Mouse (Mus musculus): Measurements from ENCODE around the gene Rarb. TPM values are rescaled to one million over a fixed set of nuclear protein-coding genes. Genes with fewer than 3 reads are reported as not detected.

The Rarb gene
- polyA plus RNA-seq, 1 experiment from 2014 or later: 31.2 TPM

GRCm38 (mm10) chr14:16479521-16479920, 339.4 kb downstream of the Rarb start:
- H3K27ac ChIP-seq (ENCODE audit: low read length): no peak overlapping the region
- no peaks in the 10 kb centered on the region for H3K9me3 ChIP-seq (ENCODE audit: low read length)
- H3K4me3 ChIP-seq (ENCODE audit: low read length): no peak overlapping the region
- no peak overlapping the region for H3K9ac ChIP-seq (replicated peaks; ENCODE audit: low read length)
- H3K4me1 ChIP-seq (ENCODE audit: insufficient read depth, low read length): peaks cover 18% of the 10 kb centered on the region
- 79% methylated on average over 2 of the region's 2 CpGs for WGBS
- H3K36me3 ChIP-seq (ENCODE audit: insufficient read depth, low read length): no peaks in the 10 kb centered on the region
- H3K4me2 ChIP-seq (replicated peaks; ENCODE audit: low read depth, low read length): no peak overlapping the region
- H3K27me3 ChIP-seq (ENCODE audit: insufficient read depth, low read length): no peaks in the 10 kb centered on the region
- no peak for ATAC-seq (ENCODE audit: low FRiP score, low TSS enrichment)

GRCm38 (mm10) chr14:16478606-16479323, 340.2 kb downstream of the Rarb start:
- H3K9ac ChIP-seq (replicated peaks; ENCODE audit: low read length): no peak overlapping the region
- ATAC-seq (ENCODE audit: low FRiP score, low TSS enrichment): no peak

GRCm38 (mm10) chr14:16448269-16448987, 370.5 kb downstream of the Rarb start:
- Histone ChIP-seq H3K36me3 (ENCODE audit: insufficient read depth, low read length) (0 out of 2 replicates have a peak, but pooled peaks cover 4% of the 10 kb centered on the region), H3K9me3 (ENCODE audit: low read length) (no peaks in the 10 kb centered on the region), H3K27me3 (ENCODE audit: insufficient read depth, low read length) (no peaks in the 10 kb centered on the region), H3K4me1 (ENCODE audit: insufficient read depth, low read length) (peaks cover 11% of the 10 kb centered on the region; the same call in 1 of the 2 replicates), H3K27ac (ENCODE audit: low read length) (0 out of 2 replicates have a peak overlapping the region, but pooled peaks have one; percentile 38), H3K4me3 (ENCODE audit: low read length) (no peak overlapping the region), H3K9ac (replicated peaks; ENCODE audit: low read length) (no peak overlapping the region), H3K4me2 (replicated peaks; ENCODE audit: low read depth, low read length) (no peak overlapping the region)
- peak; percentile 97 for ATAC-seq (ENCODE audit: low FRiP score, low TSS enrichment)
- WGBS: 46% methylated on average over 4 of the region's 4 CpGs

More at GRCm38 (mm10) chr14:16478606-16479323, 340.2 kb downstream of the Rarb start:
- H3K4me3 ChIP-seq (ENCODE audit: low read length): no peak overlapping the region
- no peak overlapping the region for H3K4me2 ChIP-seq (replicated peaks; ENCODE audit: low read depth, low read length)
- 84% methylated on average over 1 of the region's 1 CpGs for WGBS
- H3K4me1 ChIP-seq (ENCODE audit: insufficient read depth, low read length): peaks cover 11% of the 10 kb centered on the region
- no peaks in the 10 kb centered on the region for H3K9me3 ChIP-seq (ENCODE audit: low read length)
- no peaks in the 10 kb centered on the region for H3K36me3 ChIP-seq (ENCODE audit: insufficient read depth, low read length)
- no peak overlapping the region for H3K27ac ChIP-seq (ENCODE audit: low read length)
- H3K27me3 ChIP-seq (ENCODE audit: insufficient read depth, low read length): no peaks in the 10 kb centered on the region

GRCm38 (mm10) chr14:16447587-16447986, 371.4 kb downstream of the Rarb start:
- WGBS: 35% methylated on average over 3 of the region's 3 CpGs
- 0 out of 2 replicates have a peak, but pooled peaks cover 4% of the 10 kb centered on the region for H3K36me3 ChIP-seq (ENCODE audit: insufficient read depth, low read length)

GRCm38 (mm10) chr14:16444859-16445258, 374.1 kb downstream of the Rarb start:
- Histone ChIP-seq H3K4me1 (ENCODE audit: insufficient read depth, low read length) (peaks cover 10% of the 10 kb centered on the region; the same call in 1 of the 2 replicates), H3K4me2 (replicated peaks; ENCODE audit: low read depth, low read length) (no peak overlapping the region), H3K27ac (ENCODE audit: low read length) (no peak overlapping the region), H3K27me3 (ENCODE audit: insufficient read depth, low read length) (no peaks in the 10 kb centered on the region), H3K9ac (replicated peaks; ENCODE audit: low read length) (no peak overlapping the region), H3K4me3 (ENCODE audit: low read length) (no peak overlapping the region), H3K36me3 (ENCODE audit: insufficient read depth, low read length) (0 out of 2 replicates have a peak, but pooled peaks cover 9% of the 10 kb centered on the region), H3K9me3 (ENCODE audit: low read length) (no peaks in the 10 kb centered on the region)
- ATAC-seq (ENCODE audit: low FRiP score, low TSS enrichment): no peak
- WGBS: 61% methylated on average over 4 of the region's 4 CpGs

More at GRCm38 (mm10) chr14:16447587-16447986, 371.4 kb downstream of the Rarb start:
- Histone ChIP-seq H3K4me1 (ENCODE audit: insufficient read depth, low read length) (peaks cover 11% of the 10 kb centered on the region; the same call in 1 of the 2 replicates), H3K9me3 (ENCODE audit: low read length) (no peaks in the 10 kb centered on the region), H3K4me2 (replicated peaks; ENCODE audit: low read depth, low read length) (no peak overlapping the region), H3K9ac (replicated peaks; ENCODE audit: low read length) (no peak overlapping the region), H3K27me3 (ENCODE audit: insufficient read depth, low read length) (no peaks in the 10 kb centered on the region), H3K27ac (ENCODE audit: low read length) (no peak overlapping the region), H3K4me3 (ENCODE audit: low read length) (no peak overlapping the region)
- no peak; the same call in 1 of the 2 replicates for ATAC-seq (ENCODE audit: low FRiP score, low TSS enrichment)

- no peak overlapping the region for H3K27ac ChIP-seq (ENCODE audit: low read length)
- H3K4me1 ChIP-seq (ENCODE audit: insufficient read depth, low read length): no peaks in the 10 kb centered on the region
- H3K36me3 ChIP-seq (ENCODE audit: insufficient read depth, low read length): peaks cover 26% of the 10 kb centered on the region
- 46% methylated on average over 6 of the region's 6 CpGs for WGBS
- no peak overlapping the region for H3K9ac ChIP-seq (replicated peaks; ENCODE audit: low read length)
- no peak overlapping the region for H3K4me3 ChIP-seq (ENCODE audit: low read length)
- no peaks in the 10 kb centered on the region for H3K9me3 ChIP-seq (ENCODE audit: low read length)
- no peak overlapping the region for H3K4me2 ChIP-seq (replicated peaks; ENCODE audit: low read depth, low read length)
- ATAC-seq (ENCODE audit: low FRiP score, low TSS enrichment): no peak
- H3K27me3 ChIP-seq (ENCODE audit: insufficient read depth, low read length): no peaks in the 10 kb centered on the region
Observed at GRCm38 (mm10) chr14:16439385-16440126, 379.4 kb downstream of the Rarb start.

GRCm38 (mm10) chr14:16437386-16437785, 381.6 kb downstream of the Rarb start:
- H3K27ac ChIP-seq (ENCODE audit: low read length): no peak overlapping the region
- no peak for ATAC-seq (ENCODE audit: low FRiP score, low TSS enrichment)
- H3K27me3 ChIP-seq (ENCODE audit: insufficient read depth, low read length): no peaks in the 10 kb centered on the region
- H3K9me3 ChIP-seq (ENCODE audit: low read length): no peaks in the 10 kb centered on the region
- 89% methylated on average over 4 of the region's 4 CpGs for WGBS
- H3K9ac ChIP-seq (replicated peaks; ENCODE audit: low read length): no peak overlapping the region
- no peak overlapping the region for H3K4me3 ChIP-seq (ENCODE audit: low read length)
- H3K36me3 ChIP-seq (ENCODE audit: insufficient read depth, low read length): peaks cover 32% of the 10 kb centered on the region
- no peak overlapping the region for H3K4me2 ChIP-seq (replicated peaks; ENCODE audit: low read depth, low read length)
- H3K4me1 ChIP-seq (ENCODE audit: insufficient read depth, low read length): no peaks in the 10 kb centered on the region

GRCm38 (mm10) chr14:16434396-16435171, 384.4 kb downstream of the Rarb start:
- Histone ChIP-seq H3K9ac (replicated peaks; ENCODE audit: low read length) (no peak overlapping the region), H3K9me3 (ENCODE audit: low read length) (no peaks in the 10 kb centered on the region), H3K4me2 (replicated peaks; ENCODE audit: low read depth, low read length) (no peak overlapping the region), H3K27ac (ENCODE audit: low read length) (no peak overlapping the region), H3K27me3 (ENCODE audit: insufficient read depth, low read length) (no peaks in the 10 kb centered on the region), H3K4me3 (ENCODE audit: low read length) (no peak overlapping the region), H3K36me3 (ENCODE audit: insufficient read depth, low read length) (peaks cover 43% of the 10 kb centered on the region), H3K4me1 (ENCODE audit: insufficient read depth, low read length) (no peaks in the 10 kb centered on the region)
- WGBS: 81% methylated on average over 3 of the region's 3 CpGs
- ATAC-seq (ENCODE audit: low FRiP score, low TSS enrichment): peak; percentile 46; the same call in 1 of the 2 replicates

GRCm38 (mm10) chr14:16433206-16433605, 385.8 kb downstream of the Rarb start:
- Histone ChIP-seq H3K36me3 (ENCODE audit: insufficient read depth, low read length) (peaks cover 48% of the 10 kb centered on the region), H3K4me1 (ENCODE audit: insufficient read depth, low read length) (no peaks in the 10 kb centered on the region), H3K4me2 (replicated peaks; ENCODE audit: low read depth, low read length) (no peak overlapping the region), H3K9ac (replicated peaks; ENCODE audit: low read length) (no peak overlapping the region), H3K27me3 (ENCODE audit: insufficient read depth, low read length) (no peaks in the 10 kb centered on the region), H3K4me3 (ENCODE audit: low read length) (no peak overlapping the region), H3K9me3 (ENCODE audit: low read length) (no peaks in the 10 kb centered on the region), H3K27ac (ENCODE audit: low read length) (no peak overlapping the region)
- 61% methylated on average over 2 of the region's 2 CpGs for WGBS
- ATAC-seq (ENCODE audit: low FRiP score, low TSS enrichment): no peak
